Mouse (Mus musculus) mouse embryonic stem cell (cell line): ENCODE results near the gene C1s1.
"Not testable (repeated sequence)": the region's sequence is repeated elsewhere in the genome, so short reads cannot be mapped to it uniquely, and the experiment has no call there.

ENCODE experiments used
- in situ Hi-C, 2 experiments: fragments of 300-500 bp; cut with MboI; formaldehyde crosslinking; loops; 1 replicate in 1 of 2; 3 replicates in 1 of 2; pipeline ENCODE4 v1.14.3; 2019 to 2020; ENCODE audit warnings: low sequenced_read_pairs in 2 of 2, low pct_unique_long_range_greater_than_20kb in 1 of 2, mixed read lengths in 1 of 2; ENCODE audit not compliant: unreplicated experiment in 1 of 2

Gene C1s1

GRCm38 (mm10) chr6:124527881-124528280 is 14.3 kb downstream of the C1s1 start:
- in situ Hi-C loops: no loop called here

DNA sequence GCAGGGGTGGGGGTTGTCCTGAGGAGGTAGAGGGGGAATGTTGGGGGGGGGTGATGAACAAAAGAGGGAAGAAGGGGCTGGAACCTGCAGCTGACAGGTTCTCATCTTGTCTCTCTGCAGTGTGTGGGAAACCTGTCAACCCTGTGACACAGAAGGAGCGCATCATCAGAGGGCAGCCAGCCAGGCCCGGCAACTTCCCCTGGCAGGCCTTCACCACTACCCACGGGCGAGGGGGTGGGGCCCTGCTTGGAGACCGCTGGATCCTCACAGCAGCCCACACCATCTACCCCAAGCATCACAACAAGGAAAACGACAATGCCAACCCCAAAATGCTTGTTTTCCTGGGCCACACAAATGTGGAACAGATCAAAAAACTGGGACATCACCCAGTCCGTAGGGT is 20.1 kb downstream of the C1s1 start:
- in situ Hi-C loops: not testable (repeated sequence)

- in situ Hi-C loops: not testable (repeated sequence)
Measured at GRCm38 (mm10) chr6:124517733-124518132, 24.4 kb downstream of the C1s1 start.

DNA sequence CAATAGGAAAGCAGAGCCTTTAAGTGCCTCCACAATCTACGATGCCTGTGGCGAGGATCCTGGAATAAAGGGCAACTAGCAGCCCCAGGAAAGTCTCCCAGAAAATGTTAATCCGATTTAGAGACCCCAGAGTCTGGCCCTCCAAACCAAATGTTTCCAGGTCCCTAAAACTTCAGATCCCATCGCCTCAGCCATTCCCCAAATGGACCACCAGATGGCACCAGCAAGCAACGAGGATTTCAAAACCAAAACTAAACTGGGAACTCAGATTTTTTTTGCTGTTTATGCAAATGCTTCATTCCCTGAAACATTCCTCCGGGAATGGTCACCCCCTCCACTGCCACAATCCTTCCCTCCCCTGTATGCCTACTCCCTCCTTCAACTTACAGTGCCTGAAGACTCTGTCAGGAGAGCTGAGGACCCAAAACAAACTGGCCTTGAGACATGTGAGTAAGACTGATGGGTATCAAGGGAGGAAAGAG is 29.8 kb downstream of the C1s1 start, which contains the start of gene C1ra:
Gene C1ra, plus strand, starts transcription at position 51 of the 482 bp plus-strand sequence.
- in situ Hi-C loops: no loop called here

DNA sequence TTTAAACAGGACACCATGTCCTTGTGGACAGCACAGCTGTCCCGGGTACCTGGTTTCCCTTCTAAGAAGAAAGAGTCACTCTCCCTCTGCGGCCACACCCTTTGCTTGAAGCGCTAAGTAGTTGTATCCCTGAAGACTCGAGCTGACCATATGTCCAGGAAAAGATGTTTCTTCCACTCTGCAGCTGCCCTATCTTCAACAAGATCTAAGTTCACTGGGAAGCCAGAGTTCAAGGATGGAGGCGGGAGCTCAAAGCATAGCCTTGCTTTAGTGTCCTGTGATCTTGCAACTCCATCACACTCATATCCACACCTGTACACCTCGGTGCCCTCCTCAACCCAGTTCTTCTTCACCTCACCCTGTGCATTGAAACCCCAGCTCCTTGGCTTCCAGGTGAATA is 30.2 kb downstream of the C1s1 start:
- in situ Hi-C loops: no loop called here

DNA sequence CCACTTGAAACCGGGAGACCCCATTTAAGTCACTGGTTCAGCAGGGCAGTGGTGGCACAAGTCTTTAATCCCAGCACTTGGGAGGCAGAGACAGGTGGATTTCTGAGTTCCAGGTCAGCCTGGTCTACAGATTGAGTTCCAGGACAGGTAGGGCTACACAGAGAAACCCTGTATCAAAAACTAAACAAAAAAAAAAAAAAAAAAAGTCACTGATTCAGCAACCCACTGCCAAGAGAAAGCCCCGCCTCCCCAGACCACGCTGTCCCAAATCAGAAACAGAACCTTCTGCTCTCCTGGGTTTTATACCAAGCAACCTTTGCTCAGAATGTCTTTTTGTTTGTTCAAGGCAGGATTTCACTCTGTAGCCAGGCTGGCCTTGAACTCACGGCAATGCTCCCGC is 33.0 kb downstream of the C1s1 start:
- in situ Hi-C loops: loop anchor here in 1 of 2 experiments (10.0 kb wide), 1 partner anchor 136 kb away; no protein-coding TSS in a partner anchor

- in situ Hi-C loops: loop anchor here in 1 of 2 experiments (10.0 kb wide), 1 partner anchor 137 kb away; no protein-coding TSS in a partner anchor
Measured at GRCm38 (mm10) chr6:124508292-124508691, 33.9 kb downstream of the C1s1 start.

DNA sequence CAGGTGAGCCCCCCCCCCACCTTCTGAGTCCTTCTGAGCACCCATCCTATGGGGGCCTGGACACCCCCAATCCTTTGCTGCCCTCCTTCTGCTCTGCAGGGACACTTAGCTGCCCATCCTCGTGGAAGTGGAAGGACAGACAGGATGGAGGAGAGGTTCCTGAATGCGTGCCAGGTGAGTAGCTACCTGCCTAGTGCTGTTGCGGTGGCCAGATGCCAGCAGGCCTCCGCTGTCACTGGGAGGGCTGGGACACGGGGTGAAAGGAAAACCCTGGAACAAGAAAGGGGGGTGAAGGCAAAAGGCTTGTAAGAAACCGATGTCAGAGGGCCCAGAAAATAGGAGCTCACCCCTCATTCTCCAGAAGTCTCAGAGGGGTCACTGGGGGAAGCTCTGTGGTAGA is 35.2 kb downstream of the C1s1 start:
- in situ Hi-C loops: loop anchor here in 1 of 2 experiments (10.0 kb wide), 1 partner anchor 138 kb away; no protein-coding TSS in a partner anchor

- in situ Hi-C loops: loop anchor here in 1 of 2 experiments (10.0 kb wide), 1 partner anchor 140 kb away; no protein-coding TSS in a partner anchor
Measured at GRCm38 (mm10) chr6:124505028-124505427, 37.1 kb downstream of the C1s1 start.

DNA sequence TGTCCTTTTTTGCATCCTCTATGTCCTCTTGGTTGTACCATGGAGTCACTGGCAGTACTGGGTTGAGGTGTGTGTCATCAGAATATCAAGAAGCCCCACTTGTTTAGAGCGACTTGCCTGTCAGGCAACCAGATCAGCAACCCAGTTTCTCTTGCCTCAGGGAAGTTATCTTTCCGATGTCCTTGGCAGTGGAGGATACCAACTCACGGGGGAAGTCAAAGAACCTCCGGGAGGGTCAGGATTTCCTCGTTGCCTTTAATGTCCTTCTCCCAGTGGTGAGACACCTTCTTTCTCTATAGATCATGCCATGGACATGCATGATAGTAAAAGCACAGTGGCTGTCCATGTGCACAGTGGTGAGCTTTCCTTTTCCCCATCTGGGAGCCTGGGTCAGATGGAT is 40.1 kb downstream of the C1s1 start:
- in situ Hi-C loops: loop anchor here in 1 of 2 experiments (10.0 kb wide), 1 partner anchor 143 kb away; no protein-coding TSS in a partner anchor

GRCm38 (mm10) chr6:124501473-124501872 is 40.7 kb downstream of the C1s1 start:
- in situ Hi-C loops: loop anchor here in 1 of 2 experiments (10.0 kb wide), 1 partner anchor 143 kb away; no protein-coding TSS in a partner anchor

GRCm38 (mm10) chr6:124499914-124500566 is 42.1 kb downstream of the C1s1 start:
- in situ Hi-C loops: loop anchor here in 1 of 2 experiments (10.0 to 25.0 kb wide), 2 partner anchors 145 to 262 kb away; partner anchors contain the start of genes Atn1, Eno2 and Gm45234

GRCm38 (mm10) chr6:124496054-124496453 is 46.1 kb downstream of the C1s1 start:
- in situ Hi-C loops: loop anchor here in 1 of 2 experiments (25.0 kb wide), 1 partner anchor 266 kb away; the partner anchor contains the start of genes Atn1, Eno2 and Gm45234

- in situ Hi-C loops: loop anchor here in 1 of 2 experiments (25.0 kb wide), 1 partner anchor 268 kb away; the partner anchor contains the start of genes Atn1, Eno2 and Gm45234
Measured at GRCm38 (mm10) chr6:124493886-124494285, 48.3 kb downstream of the C1s1 start.

GRCm38 (mm10) chr6:124492842-124493561 is 49.2 kb downstream of the C1s1 start, which contains the start of gene C1rl:
Gene C1rl (plus strand): TSS chr6:124493113.
- in situ Hi-C loops: loop anchor here in 1 of 2 experiments (25.0 kb wide), 1 partner anchor 269 kb away; the partner anchor contains the start of genes Atn1, Eno2 and Gm45234

DNA sequence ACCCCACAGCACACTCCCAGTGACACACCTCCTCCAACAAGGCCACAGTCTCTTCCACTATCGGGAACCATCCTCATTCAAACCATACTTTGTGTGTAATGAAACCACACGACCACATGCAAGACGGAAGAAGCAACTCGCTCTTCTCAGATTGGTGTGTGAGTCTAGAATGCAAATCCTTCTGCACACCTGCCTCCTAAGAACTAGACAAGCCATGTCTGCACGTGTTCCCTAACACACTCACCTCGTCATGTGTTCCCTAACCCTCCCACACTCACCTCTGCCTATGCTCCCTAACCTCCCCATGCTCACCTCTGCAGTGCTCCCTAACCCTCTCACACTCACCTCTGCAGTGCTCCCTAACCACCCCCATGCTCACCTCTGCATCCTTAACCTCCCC is 50.7 kb downstream of the C1s1 start:
- in situ Hi-C loops: loop anchor here in 1 of 2 experiments (25.0 kb wide), 1 partner anchor 271 kb away; the partner anchor contains the start of genes Atn1, Eno2 and Gm45234

GRCm38 (mm10) chr6:124488952-124489351 is 53.2 kb downstream of the C1s1 start:
- in situ Hi-C loops: loop anchor here in 1 of 2 experiments (25.0 kb wide), 1 partner anchor 273 kb away; the partner anchor contains the start of genes Atn1, Eno2 and Gm45234

GRCm38 (mm10) chr6:124487509-124487908 is 54.6 kb downstream of the C1s1 start:
- in situ Hi-C loops: loop anchor here in 1 of 2 experiments (25.0 kb wide), 1 partner anchor 275 kb away; the partner anchor contains the start of genes Atn1, Eno2 and Gm45234
